Mouse (Mus musculus): ENCODE results near the gene B430218F22Rik.
"Not testable (repeated sequence)": the region's sequence is repeated elsewhere in the genome, so short reads cannot be mapped to it uniquely, and the experiment has no call there.

B430218F22Rik gene

GRCm38 (mm10) chr13:118386511-118387447, at the start of gene B430218F22Rik, which contains the start of gene Mrps30:
Gene B430218F22Rik, plus strand, starts transcription at chr13:118386630.
Gene Mrps30, minus strand, starts transcription at chr13:118387252.
- DNase-seq = peak; percentile 94

GRCm38 (mm10) chr13:118350257-118350656, 36.2 kb upstream of the B430218F22Rik start:
- peak in 1 of 2 experiments; percentile 2 for DNase-seq

GRCm38 (mm10) chr13:118350870-118351269, 35.6 kb upstream of the B430218F22Rik start:
- no peak for DNase-seq

GRCm38 (mm10) chr13:118363342-118363741, 23.1 kb upstream of the B430218F22Rik start:
- no peak for DNase-seq

- no peak for DNase-seq
Measured at GRCm38 (mm10) chr13:118365774-118366173, 20.7 kb upstream of the B430218F22Rik start.

GRCm38 (mm10) chr13:118372871-118373270, 13.6 kb upstream of the B430218F22Rik start:
- no peak for DNase-seq

GRCm38 (mm10) chr13:118379155-118379554, 7.3 kb upstream of the B430218F22Rik start:
- peak; percentile 66 to 71 for DNase-seq

GRCm38 (mm10) chr13:118380381-118380780, 6.0 kb upstream of the B430218F22Rik start:
- DNase-seq = no peak

- not testable (repeated sequence) for DNase-seq
Measured at GRCm38 (mm10) chr13:118387448-118387801, 995 bp downstream of the B430218F22Rik start.

- DNase-seq = no peak
Measured at GRCm38 (mm10) chr13:118395803-118396202, 9.4 kb downstream of the B430218F22Rik start.

GRCm38 (mm10) chr13:118400340-118400739, 13.9 kb downstream of the B430218F22Rik start:
- no peak for DNase-seq

- no peak for DNase-seq
Measured at GRCm38 (mm10) chr13:118403544-118403943, 17.1 kb downstream of the B430218F22Rik start.

- no peak for DNase-seq
Measured at GRCm38 (mm10) chr13:118411297-118411992, 25.0 kb downstream of the B430218F22Rik start.

GRCm38 (mm10) chr13:118418163-118418562, 31.7 kb downstream of the B430218F22Rik start:
- DNase-seq = no peak

GRCm38 (mm10) chr13:118420408-118420807, 34.0 kb downstream of the B430218F22Rik start:
- no peak for DNase-seq

- no peak for DNase-seq
Measured at GRCm38 (mm10) chr13:118420847-118421246, 34.4 kb downstream of the B430218F22Rik start.
